Mouse (Mus musculus) lung, postnatal 0 days (tissue): ENCODE results near the gene Mvd.

Experiments used
- CTCF ChIP-seq: IDR thresholded peaks from 2 replicates; pipeline ENCODE4 v1.5.1; 2016; ENCODE audit warnings: antibody characterized with exemption, mild to moderate bottlenecking
- EP300 ChIP-seq: IDR thresholded peaks from 2 replicates; pipeline ENCODE4 v1.6.1; 2016; ENCODE audit warnings: antibody characterized with exemption, mild to moderate bottlenecking, control low read depth

DNA sequence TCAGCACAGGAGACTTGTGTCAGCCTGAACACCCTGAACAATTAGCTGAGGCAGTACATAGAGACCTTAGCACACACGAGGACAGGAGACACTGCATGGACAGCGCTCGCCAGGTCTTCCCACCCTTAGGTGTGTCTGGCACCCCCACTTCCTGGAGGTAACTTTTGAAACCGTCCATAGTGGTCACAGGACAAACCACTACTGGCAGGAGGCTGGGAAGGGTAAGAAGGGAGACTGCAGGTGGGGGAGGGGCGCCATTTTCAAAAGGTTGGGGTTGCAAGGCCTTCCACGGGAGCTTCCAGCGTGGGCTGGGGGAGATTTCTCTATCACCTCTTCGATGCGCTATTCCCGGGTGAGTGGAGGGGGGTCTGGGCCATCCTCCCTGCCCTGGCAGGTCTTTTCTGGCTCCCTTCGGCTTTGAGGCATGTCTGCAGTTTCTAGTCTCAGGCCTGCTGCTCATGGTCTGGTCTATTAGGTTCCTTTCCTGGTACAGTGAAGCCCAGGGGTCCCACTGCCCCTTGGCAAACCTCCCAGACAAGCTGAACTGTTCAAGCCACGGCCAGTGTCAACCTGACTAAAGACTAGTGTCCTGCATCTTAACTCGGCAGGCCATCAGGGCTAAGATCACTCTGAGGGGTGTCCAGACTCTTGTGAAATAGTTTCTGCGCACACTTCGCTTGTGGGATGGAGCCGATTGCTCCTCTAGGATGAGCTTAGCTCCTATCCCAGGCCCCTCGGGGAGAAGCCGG lies 11.4 kb downstream of the Mvd start:
- no peak for TF ChIP-seq CTCF
- TF ChIP-seq EP300: no peak
